Mouse (Mus musculus) left cerebral cortex, adult 18-20 months (tissue): ENCODE results near the gene Nell1. TPM values are rescaled to one million over a fixed set of nuclear protein-coding genes. Genes with fewer than 3 reads are reported as not detected.

Experiments
- DNase-seq, 2 experiments: peaks; one replicate each; pipeline ENCODE4 v3.0.0; 2021 to 2022; ENCODE audit warnings: low spot score in 2 of 2, mixed read lengths in 1 of 2
- total RNA-seq, 2 experiments: library from RNA; stranded (reverse); gene quantifications; 2 replicates each; pipeline ENCODE4 v1.2.3; 2021

Nell1 gene
- total RNA-seq, 2 experiments from 2014 or later, result 59.6 to 69.1 TPM

DNA sequence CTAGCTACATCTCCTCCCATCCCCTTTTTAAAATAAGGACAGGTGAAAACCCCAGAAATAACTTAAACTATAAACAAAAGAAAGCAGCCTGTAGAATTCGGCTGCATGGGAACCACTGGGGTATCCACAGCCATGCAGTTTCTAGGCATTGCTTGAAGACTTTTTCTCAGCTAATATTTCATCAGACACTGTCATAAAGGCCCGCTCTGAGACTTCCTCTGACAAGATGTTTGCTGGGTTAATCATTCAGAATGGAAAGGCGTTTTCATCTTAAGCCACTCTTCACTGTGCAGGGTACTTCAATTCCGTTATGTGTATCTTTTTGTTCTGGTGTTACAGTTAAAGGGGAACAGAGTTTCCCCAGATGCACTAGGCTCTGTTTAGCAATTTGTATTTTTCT, 526.9 kb downstream of the Nell1 start:
- no peak for DNase-seq

GRCm38 (mm10) chr7:50507047-50507446, 532.4 kb downstream of the Nell1 start:
- DNase-seq, result no peak

- DNase-seq, result no peak
Observed at GRCm38 (mm10) chr7:50514830-50515229, 540.2 kb downstream of the Nell1 start.

GRCm38 (mm10) chr7:50516681-50517080, 542.0 kb downstream of the Nell1 start:
- DNase-seq, result no peak

DNA sequence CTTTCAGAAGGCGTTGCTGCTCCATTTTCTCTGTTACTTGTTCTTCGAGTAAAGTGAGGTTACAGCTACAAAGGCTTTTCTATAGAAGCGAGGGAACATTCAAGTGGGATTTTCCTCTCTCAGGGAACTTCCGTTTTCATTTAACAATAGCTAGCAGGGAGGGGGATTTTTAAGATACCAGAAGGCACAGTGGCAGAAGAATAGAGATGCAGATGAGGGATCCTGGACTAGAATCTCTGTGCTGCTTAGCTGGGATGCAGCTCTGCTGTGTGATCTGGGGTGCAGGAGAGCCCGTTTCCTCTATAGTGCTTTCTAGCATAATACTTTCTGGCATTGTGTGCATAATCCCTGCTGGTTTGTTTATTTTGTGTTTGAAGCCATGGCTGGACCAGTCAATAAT, 568.7 kb downstream of the Nell1 start:
- DNase-seq, result no peak

DNA sequence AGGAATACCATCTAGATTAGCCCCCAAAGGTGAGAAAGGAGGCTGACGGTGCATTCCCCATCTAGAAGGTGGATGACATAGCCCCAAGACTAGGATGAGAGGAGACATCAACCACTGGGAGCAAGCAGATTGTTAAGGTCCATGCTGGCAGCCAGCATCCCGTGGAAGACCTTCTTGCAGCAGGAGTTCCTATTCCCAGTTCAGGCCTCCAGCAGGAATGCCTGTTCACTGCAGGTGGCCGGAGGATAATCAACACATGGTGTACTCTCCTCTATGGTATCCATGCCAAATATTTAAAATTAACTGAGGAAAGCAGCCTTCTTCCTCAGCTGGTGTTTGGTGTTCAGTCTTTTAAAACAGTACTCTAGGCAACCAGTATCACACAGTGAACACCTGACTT, 574.9 kb downstream of the Nell1 start:
- DNase-seq, result no peak

DNA sequence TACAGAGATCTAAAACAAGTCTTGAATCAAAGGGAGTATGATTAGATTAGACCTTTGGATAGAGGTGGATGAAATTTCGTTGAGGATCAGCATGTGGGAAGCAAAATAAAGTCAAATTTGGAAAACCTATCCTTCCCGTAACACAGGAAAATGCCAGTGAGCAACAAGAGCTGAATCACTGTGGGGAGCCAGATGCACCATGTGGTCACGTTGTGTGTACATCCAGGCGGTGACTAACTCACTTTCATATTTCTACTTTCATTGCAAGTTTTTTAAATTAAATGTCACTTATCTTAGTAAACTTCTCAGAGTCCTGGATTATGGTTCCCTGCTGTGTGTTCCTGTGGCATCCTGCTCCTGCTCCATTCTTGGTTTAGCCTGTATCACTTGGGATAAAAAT, 576.8 kb downstream of the Nell1 start:
- DNase-seq, result peak; percentile 22 to 51

GRCm38 (mm10) chr7:50562708-50563107, 588.0 kb downstream of the Nell1 start:
- no peak for DNase-seq

DNA sequence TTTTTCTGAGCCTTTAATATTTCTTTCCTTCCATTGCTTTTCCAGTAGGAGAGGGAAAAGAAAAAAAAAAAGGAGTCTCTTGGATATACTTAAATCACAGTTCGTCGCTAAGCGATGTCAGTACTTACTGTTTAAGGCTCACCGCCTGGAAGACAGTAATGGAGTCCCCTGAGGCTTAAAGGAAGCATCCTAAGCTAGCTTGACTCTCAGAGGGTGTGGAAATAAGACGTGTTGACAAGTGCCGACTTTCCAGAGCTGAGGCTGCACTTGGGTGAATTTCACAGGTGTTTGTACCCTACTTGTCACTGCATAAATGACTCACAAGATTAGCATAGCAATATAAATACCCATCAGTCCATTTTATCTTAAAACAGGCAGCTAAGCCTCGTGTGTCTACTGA, 599.2 kb downstream of the Nell1 start:
- DNase-seq, result no peak

GRCm38 (mm10) chr7:50588642-50589424, 614.2 kb downstream of the Nell1 start:
- no peak for DNase-seq

DNA sequence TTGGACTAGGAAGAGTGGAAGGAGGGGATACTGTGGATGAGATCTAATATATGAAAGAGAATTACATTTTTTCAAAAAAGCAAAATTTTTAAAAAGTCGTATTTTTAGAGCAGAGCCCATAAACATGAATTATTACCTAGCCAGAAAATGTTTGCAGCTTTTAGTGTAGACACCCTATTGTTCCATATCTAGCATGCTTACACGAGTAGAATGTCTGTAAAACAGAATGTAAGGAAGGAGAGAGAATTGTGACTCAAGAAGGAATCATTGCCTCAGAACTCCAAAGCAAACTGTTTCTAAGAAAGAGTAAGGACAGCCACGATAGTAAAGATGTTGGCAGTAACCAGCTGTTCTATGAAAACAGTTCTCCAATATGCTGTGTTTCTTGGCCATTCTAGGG, 624.2 kb downstream of the Nell1 start, which contains the start of gene 4933405O20Rik:
Gene 4933405O20Rik, plus strand, starts transcription at position 301 of the 400 bp plus-strand sequence.
- DNase-seq, result no peak

- peak; percentile 55 to 69 for DNase-seq
Observed at GRCm38 (mm10) chr7:50614101-50614500, 639.4 kb downstream of the Nell1 start.

GRCm38 (mm10) chr7:50629186-50629585, 654.5 kb downstream of the Nell1 start:
- no peak for DNase-seq

GRCm38 (mm10) chr7:50633147-50633546, 658.5 kb downstream of the Nell1 start:
- no peak for DNase-seq

DNA sequence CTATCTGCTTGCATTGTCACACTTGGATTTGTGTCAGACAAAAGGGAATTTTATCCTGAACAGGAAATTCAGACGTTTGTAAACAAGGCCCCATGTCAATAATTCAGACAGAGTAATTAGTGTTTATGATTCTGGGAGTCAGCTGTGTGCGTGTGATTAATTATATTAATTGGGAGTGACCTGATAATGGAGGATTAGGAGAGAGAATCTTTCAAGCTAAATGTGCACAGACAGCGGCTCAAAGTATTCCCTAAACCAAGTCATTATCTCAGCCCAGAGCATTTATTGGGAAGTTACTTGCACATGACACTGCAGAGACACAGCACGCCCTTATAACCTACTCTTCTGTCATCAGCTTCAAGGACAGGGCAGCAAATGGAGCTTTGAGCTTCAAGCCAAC, 697.6 kb downstream of the Nell1 start:
- no peak for DNase-seq

DNA sequence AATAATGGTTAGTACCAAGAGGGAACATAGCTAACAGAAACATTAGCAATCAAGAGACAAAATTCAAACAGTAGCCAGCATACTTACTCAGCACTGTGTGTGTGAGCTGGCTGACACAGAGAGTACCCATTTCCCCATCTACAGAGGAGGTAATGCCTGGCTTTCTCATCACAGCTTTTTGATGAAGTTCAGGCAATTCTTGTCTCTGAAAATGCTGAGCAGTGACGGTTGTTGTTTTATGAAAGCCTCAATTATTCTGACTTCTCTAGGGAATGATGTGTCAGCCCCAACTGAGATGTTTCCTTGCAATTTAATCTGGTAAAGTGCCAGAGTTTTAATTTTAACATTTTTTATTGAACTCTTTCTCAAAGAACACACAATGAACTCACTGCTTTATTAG, 700.8 kb downstream of the Nell1 start:
- no peak for DNase-seq

GRCm38 (mm10) chr7:50677511-50677910, 702.8 kb downstream of the Nell1 start:
- DNase-seq, result no peak

DNA sequence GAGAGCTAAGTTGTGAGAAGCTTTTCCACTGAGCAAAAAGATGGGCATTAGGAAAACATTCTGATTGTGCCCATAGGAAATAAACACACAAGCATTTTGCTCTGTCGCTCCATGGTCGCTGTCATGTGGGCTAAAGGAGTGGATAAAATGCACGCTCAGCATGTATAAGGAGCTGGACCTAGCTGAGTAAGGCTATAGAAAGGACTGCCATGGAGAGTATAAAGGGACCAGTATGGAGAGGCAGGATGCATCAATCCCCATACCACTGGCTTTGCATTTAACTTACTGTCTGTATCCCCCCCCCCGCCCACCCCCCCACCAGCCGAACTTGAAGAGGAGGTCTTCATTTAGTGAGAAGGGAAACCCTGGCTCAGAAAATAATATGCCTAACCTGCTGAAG, 711.7 kb downstream of the Nell1 start:
- no peak for DNase-seq

DNA sequence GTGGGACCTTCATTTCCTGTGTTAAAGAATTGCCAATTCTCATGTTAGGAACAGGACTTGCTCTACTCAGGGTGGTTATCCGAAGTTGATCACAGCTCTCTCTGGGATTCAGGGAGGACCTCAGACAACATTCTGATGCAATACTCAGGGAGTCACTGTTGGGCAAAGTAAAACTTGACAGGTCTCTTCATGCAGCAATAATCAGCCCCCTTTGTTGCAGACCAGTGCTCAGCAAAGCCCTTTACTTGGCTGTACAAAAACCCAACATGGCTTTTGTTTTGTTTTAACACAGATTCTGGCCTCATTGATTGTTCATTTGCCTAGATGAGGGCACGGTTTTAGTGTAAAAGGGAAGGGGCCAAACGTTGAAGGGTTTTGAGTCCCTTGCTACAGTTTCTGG, 750.5 kb downstream of the Nell1 start:
- DNase-seq, result no peak

DNA sequence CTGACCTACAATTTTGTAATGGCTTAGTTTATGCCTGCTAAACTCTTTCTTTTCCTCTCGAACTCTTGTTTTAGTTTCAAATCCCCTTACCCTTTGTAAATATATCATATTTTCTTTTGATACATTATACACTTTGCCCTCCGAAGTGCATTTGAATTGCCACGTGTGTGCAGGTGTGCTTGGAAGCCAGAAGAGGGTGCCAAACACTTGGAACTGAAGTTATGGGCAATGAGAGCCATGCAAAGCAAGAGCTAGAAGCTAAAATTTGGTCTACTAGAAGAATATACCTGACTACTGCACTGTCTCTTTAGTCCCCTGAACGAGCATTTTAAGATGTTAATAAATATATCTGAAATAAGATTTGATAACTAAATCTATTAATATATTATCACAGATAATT, 756.3 kb downstream of the Nell1 start:
- no peak for DNase-seq

DNA sequence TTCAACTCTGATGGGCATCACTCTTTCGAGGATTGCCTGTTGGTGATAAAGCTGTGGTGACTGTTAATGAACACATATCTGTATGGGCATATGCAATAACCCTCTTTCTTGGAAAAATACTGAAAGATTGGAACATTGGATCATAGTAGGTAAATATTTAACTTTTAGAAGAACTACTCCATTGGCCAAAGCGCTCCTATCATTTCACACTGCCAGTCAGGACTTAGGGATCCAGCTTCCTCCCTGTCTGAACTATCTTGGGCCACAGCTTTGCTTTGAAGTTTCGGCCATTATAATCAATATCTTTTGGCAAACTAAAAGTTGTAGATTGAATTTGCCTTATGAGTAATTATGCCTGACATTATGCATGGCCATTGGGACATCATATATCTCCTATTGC, 780.9 kb downstream of the Nell1 start:
- DNase-seq, result no peak

- DNase-seq, result no peak
Observed at GRCm38 (mm10) chr7:50756409-50756808, 781.7 kb downstream of the Nell1 start.

GRCm38 (mm10) chr7:50773516-50773915, 798.9 kb downstream of the Nell1 start:
- DNase-seq, result peak; percentile 25 to 26
